Mouse (Mus musculus) liver, postnatal 0 days (tissue): Measurements from ENCODE around the gene Lasp1. TPM values are rescaled to one million over a fixed set of nuclear protein-coding genes. Genes with fewer than 3 reads are reported as not detected.

Experiments
- ATAC-seq: fragments of 200-750 bp; cut with Nextera tagmentation; 2 replicates; pipeline ENCODE4 v1.8.0; 2017; ENCODE audit warnings: mild to moderate bottlenecking, moderate library complexity
- DNase-seq: peaks from one replicate; pipeline ENCODE4 v3.0.0-alpha.2; 2016
- H3K27ac ChIP-seq: fragments of 300-500 bp; sonication (generic); 2 replicates; pipeline ENCODE4 v1.5.1; 2014; ENCODE audit warnings: antibody characterized with exemption, moderate library complexity, mild to moderate bottlenecking, low read depth
- H3K27me3 ChIP-seq: fragments of 300-500 bp; sonication (generic); 2 replicates; pipeline ENCODE4 v1.6.1; 2014; ENCODE audit warnings: low read length, control low read depth, mixed read lengths; ENCODE audit not compliant: insufficient read depth
- H3K36me3 ChIP-seq: fragments of 300-500 bp; sonication (generic); replicated peaks from 2 replicates; pipeline ENCODE4 v1.6.1; 2014; ENCODE audit warnings: mild to moderate bottlenecking, control low read depth, low read length, moderate library complexity, mixed read lengths; ENCODE audit not compliant: insufficient read depth
- H3K4me1 ChIP-seq: fragments of 300-500 bp; sonication (generic); 2 replicates; pipeline ENCODE4 v1.6.1; 2014; ENCODE audit warnings: antibody characterized with exemption, mild to moderate bottlenecking, control low read depth; ENCODE audit not compliant: insufficient read depth
- H3K4me2 ChIP-seq: fragments of 300-500 bp; sonication (generic); 2 replicates; pipeline ENCODE4 v1.6.1; 2014; ENCODE audit warnings: low read depth, mild to moderate bottlenecking, low read length, moderate library complexity, mixed read lengths
- H3K4me3 ChIP-seq: fragments of 300-500 bp; sonication (generic); 2 replicates; pipeline ENCODE4 v1.5.1; 2014; ENCODE audit warnings: low read depth, low read length
- H3K9ac ChIP-seq: fragments of 300-500 bp; sonication (generic); replicated peaks from 2 replicates; pipeline ENCODE4 v1.6.1; 2014; ENCODE audit warnings: mild to moderate bottlenecking, moderate library complexity
- H3K9me3 ChIP-seq: fragments of 300-500 bp; sonication (generic); 2 replicates; pipeline ENCODE4 v1.6.1; 2016; ENCODE audit warnings: mild to moderate bottlenecking, control low read depth, low read length, mixed read lengths
- CTCF ChIP-seq: sonication (generic); IDR thresholded peaks from 2 replicates; pipeline ENCODE4 v1.5.1; 2016; ENCODE audit warnings: antibody characterized with exemption, low read depth
- EP300 ChIP-seq: IDR thresholded peaks from 2 replicates; pipeline ENCODE4 v1.6.1; 2016; ENCODE audit warnings: antibody characterized with exemption, low read depth, mild to moderate bottlenecking
- WGBS: fragments of 180-500 bp; shearing (Covaris S2); extraction: QIAGEN DNeasy Blood & Tissue Kit; methylation state at CpG from one replicate; pipeline ENCODE4 v1.1.7; 2014; ENCODE audit not compliant: insufficient replicate concordance; 5-methylcytosine and 5-hydroxymethylcytosine counted together
- polyA plus RNA-seq: library from polyadenylated mRNA; unstranded; fragments of >200 nt; fragmentation: Nextera tagmentation; extraction: Ambion mirVana; gene quantifications from 2 replicates; pipeline ENCODE4 v1.2.1, GENCODE M21; 2015

The Lasp1 gene
- polyA plus RNA-seq, 1 experiment from 2014 or later, result 32.2 TPM

DNA sequence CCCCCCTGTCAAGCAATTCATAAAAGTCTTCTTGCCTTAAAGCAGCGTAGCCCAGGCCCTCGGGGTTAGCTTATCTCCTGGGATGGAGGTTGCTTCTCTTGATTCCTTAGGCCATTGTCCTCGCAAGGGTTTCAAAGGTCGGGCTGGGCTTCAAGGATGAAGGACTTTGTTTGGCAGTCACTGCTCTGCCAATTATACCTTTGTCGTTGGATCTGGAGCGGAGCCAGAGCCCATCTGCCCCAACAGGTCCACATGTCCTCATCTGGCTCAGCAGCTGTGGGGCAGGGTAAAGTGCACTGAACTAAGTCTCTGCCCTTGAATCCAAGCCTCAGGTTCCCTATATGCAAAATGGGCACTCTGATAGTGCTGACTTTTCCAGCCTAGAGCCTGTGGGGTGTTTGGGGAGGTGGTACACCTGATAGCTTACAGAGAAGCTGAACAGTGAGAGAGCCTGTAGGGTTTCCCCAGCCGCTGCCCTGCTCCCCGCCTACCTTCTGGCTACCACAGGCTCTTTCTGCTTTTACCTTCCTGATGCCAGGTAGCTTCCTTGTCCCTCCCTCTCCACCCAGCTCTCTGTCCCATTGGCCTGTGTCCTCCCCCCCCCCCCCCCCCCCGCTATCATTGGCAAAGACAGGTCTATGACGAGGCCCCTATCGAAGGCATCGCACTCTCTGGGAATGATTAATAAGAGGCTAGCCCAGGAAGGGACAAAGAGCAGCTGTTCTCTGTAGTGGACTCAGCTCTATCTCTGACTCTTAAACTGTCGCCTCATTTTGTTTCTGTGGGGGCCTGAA is 13.0 kb downstream of the Lasp1 start:
- Histone ChIP-seq H3K4me1 (peaks cover 74% of the 10 kb centered on the region), H3K36me3 (peaks cover 49% of the 10 kb centered on the region)
- peak; percentile 83 for ATAC-seq

DNA sequence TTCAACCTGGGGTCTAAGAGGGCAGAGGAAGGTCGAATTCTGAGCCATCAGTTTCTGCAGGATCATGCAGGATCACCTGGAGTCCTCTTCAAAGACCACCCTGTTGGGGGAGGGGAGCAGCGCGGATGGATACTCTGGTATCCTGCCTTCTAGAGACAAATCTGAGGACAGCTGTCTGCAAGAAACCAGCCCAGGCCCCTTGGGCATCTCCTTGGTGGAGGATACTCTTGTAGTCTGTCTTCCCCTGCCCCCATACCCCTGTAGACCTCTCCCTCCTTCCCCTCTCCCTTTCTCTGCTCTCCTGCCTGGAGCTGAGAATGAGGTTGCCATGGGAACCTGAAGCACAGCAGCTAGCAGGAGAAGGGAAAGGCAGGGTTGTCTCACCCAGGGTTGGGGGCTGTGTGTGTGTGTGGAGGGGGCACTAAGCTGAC is 13.7 kb downstream of the Lasp1 start:
- H3K9me3 ChIP-seq, result no peaks in the 10 kb centered on the region
- ATAC-seq (no peak; the same call in 1 of the 2 replicates), DNase-seq (no peak)
- 45% methylated on average over 3 of the region's 3 CpGs for WGBS
- TF ChIP-seq CTCF (no peak), EP300 (no peak)
- no peaks in the 10 kb centered on the region for H3K27me3 ChIP-seq
- H3K36me3 ChIP-seq, result peaks cover 44% of the 10 kb centered on the region
- H3K9ac ChIP-seq, result no peak overlapping the region
- no peak overlapping the region for H3K4me3 ChIP-seq
- H3K27ac ChIP-seq, result peak overlapping the region; percentile 76
- peaks cover 80% of the 10 kb centered on the region for H3K4me1 ChIP-seq
- H3K4me2 ChIP-seq, result peak overlapping the region; percentile 40; the same call in 1 of the 2 replicates

More for the DNA sequence above, 13.0 kb downstream of the Lasp1 start:
- TF ChIP-seq CTCF, result no peak
- no peak for TF ChIP-seq EP300
- Histone ChIP-seq H3K9ac (no peak overlapping the region), H3K4me3 (no peak overlapping the region), H3K4me2 (peak overlapping the region; percentile 40; the same call in 1 of the 2 replicates), H3K9me3 (no peaks in the 10 kb centered on the region), H3K27ac (peak overlapping the region; percentile 76), H3K27me3 (no peaks in the 10 kb centered on the region)
- WGBS, result 51% methylated on average over 12 of the region's 13 CpGs
- peak; percentile 64 for DNase-seq

DNA sequence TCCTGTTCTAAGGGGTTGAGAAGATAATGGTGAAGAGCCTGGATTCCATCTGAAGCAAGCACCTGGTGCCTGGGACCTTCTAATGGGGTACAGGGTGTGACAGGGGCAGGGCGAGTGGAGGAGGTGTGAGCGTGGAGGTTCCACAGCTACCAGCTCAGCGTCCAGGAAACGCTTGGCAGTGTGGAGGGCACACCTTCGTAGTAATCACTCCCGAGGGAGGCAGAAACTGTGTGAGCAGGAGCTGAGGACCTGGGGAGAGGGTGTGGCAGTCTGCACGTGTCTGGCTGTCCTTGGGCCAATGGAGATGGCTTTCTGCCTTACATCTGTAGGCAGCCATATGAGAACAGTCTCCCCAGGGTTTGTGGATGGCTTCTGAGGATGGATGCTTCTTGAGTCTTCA is 14.3 kb downstream of the Lasp1 start:
- H3K4me1 ChIP-seq, result peaks cover 79% of the 10 kb centered on the region
- peaks cover 39% of the 10 kb centered on the region for H3K36me3 ChIP-seq
- H3K27ac ChIP-seq, result peak overlapping the region; percentile 76; the same call in 1 of the 2 replicates
- ATAC-seq, result no peak
- H3K4me2 ChIP-seq, result no peak overlapping the region
- no peaks in the 10 kb centered on the region for H3K27me3 ChIP-seq
- WGBS, result 67% methylated on average over 7 of the region's 7 CpGs
- no peak overlapping the region for H3K9ac ChIP-seq
- DNase-seq, result no peak
- no peaks in the 10 kb centered on the region for H3K9me3 ChIP-seq
- no peak for TF ChIP-seq EP300
- TF ChIP-seq CTCF, result no peak
- no peak overlapping the region for H3K4me3 ChIP-seq

GRCm38 (mm10) chr11:97813746-97814515 is 15.1 kb downstream of the Lasp1 start:
- no peaks in the 10 kb centered on the region for H3K27me3 ChIP-seq
- no peak overlapping the region for H3K4me3 ChIP-seq
- DNase-seq (no peak), ATAC-seq (no peak)
- H3K9ac ChIP-seq, result no peak overlapping the region
- TF ChIP-seq CTCF (no peak), EP300 (no peak)
- peaks cover 31% of the 10 kb centered on the region for H3K36me3 ChIP-seq
- 60% methylated on average over 17 of the region's 17 CpGs for WGBS
- peaks cover 79% of the 10 kb centered on the region for H3K4me1 ChIP-seq
- no peaks in the 10 kb centered on the region for H3K9me3 ChIP-seq
- 0 out of 2 replicates have a peak overlapping the region, but pooled peaks have one; percentile 29 for H3K27ac ChIP-seq
- no peak overlapping the region for H3K4me2 ChIP-seq

GRCm38 (mm10) chr11:97815736-97816135 is 16.9 kb downstream of the Lasp1 start:
- Histone ChIP-seq H3K36me3 (peaks cover 25% of the 10 kb centered on the region), H3K4me1 (peaks cover 76% of the 10 kb centered on the region), H3K27me3 (no peaks in the 10 kb centered on the region), H3K9me3 (no peaks in the 10 kb centered on the region), H3K4me2 (no peak overlapping the region), H3K27ac (peak overlapping the region; percentile 64), H3K4me3 (no peak overlapping the region), H3K9ac (no peak overlapping the region)
- WGBS, result 65% methylated on average over 11 of the region's 11 CpGs
- TF ChIP-seq EP300, result no peak
- DNase-seq, result no peak
- ATAC-seq, result no peak

DNA sequence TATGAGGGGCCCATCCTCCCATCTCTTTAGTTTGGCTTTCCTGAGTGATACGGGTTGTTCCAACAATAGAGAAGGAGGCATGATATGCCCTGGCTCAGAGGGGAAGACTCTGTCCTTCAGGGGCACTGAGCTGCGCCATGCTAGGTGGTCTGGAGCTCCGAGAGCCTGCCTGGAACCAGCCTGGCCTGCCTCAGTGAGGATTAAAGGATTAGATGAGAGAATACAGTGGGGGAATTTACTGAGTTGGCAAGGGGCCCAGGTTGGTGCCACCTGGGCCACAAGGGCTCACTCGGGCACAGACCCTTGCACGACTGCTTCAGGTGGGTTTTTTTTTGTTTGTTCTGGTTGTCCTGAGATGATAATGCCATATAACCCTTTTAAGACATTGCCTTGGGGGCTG is 17.4 kb downstream of the Lasp1 start:
- DNase-seq (no peak), ATAC-seq (no peak)
- no peak overlapping the region for H3K4me3 ChIP-seq
- H3K27me3 ChIP-seq, result no peaks in the 10 kb centered on the region
- 72% methylated on average over 5 of the region's 5 CpGs for WGBS
- no peak for TF ChIP-seq CTCF
- no peak for TF ChIP-seq EP300
- 0 out of 2 replicates have a peak overlapping the region, but pooled peaks have one; percentile 40 for H3K27ac ChIP-seq
- no peak overlapping the region for H3K4me2 ChIP-seq
- H3K36me3 ChIP-seq, result peaks cover 21% of the 10 kb centered on the region
- H3K4me1 ChIP-seq, result peaks cover 77% of the 10 kb centered on the region
- H3K9ac ChIP-seq, result no peak overlapping the region
- no peaks in the 10 kb centered on the region for H3K9me3 ChIP-seq
